Mouse (Mus musculus): ENCODE results near the gene Sc5d. TPM values are rescaled to one million over a fixed set of nuclear protein-coding genes. Genes with fewer than 3 reads are reported as not detected.

The Sc5d gene
- 91.8 TPM for polyA plus RNA-seq (2017; shearing (Covaris generic))

GRCm38 (mm10) chr9:42264145-42264544 is at the start of gene Sc5d:
Gene Sc5d (minus strand): TSS chr9:42264256.

Other genes with a start within 250 kb of the Sc5d start
- 19.8 TPM for gene Sorl1, start 140.0 kb downstream of the Sc5d start, polyA plus RNA-seq (2017; shearing (Covaris generic))
- not detected for gene Tecta, start 135.7 kb upstream of the Sc5d start, polyA plus RNA-seq (2017; shearing (Covaris generic))
- gene Tbcel, start 243.6 kb upstream of the Sc5d start, polyA plus RNA-seq (2017; shearing (Covaris generic)) = 9.5 TPM

All from inflammation-experienced regulatory T-cells, adult 16 weeks (primary cell).